Mouse (Mus musculus) midbrain, embryonic 10.5 days (tissue): Measurements from ENCODE around the gene Baz2b. TPM values are rescaled to one million over a fixed set of nuclear protein-coding genes. Genes with fewer than 3 reads are reported as not detected.
"Not testable (repeated sequence)": the region's sequence is repeated elsewhere in the genome, so short reads cannot be mapped to it uniquely, and the experiment has no call there.

Experiments
- DNase-seq: peaks from one replicate; pipeline ENCODE4 v3.0.0-alpha.2; 2017; ENCODE audit warnings: low spot score
- H3K27ac ChIP-seq: fragments of 300-500 bp; sonication (generic); replicated peaks from 2 replicates; pipeline ENCODE4 v1.5.1; 2016; ENCODE audit warnings: mild to moderate bottlenecking
- H3K27me3 ChIP-seq: fragments of 300-500 bp; sonication (generic); 2 replicates; pipeline ENCODE4 v1.6.1; 2016; ENCODE audit warnings: low read depth, mild to moderate bottlenecking; ENCODE audit not compliant: poor library complexity, severe bottlenecking
- H3K36me3 ChIP-seq: fragments of 300-500 bp; sonication (generic); 2 replicates; pipeline ENCODE4 v1.6.1; 2016; ENCODE audit warnings: mild to moderate bottlenecking, moderate library complexity
- H3K4me1 ChIP-seq: fragments of 300-500 bp; sonication (generic); 2 replicates; pipeline ENCODE4 v1.6.1; 2016
- H3K4me3 ChIP-seq: fragments of 300-500 bp; sonication (generic); 2 replicates; pipeline ENCODE4 v1.5.1; 2016; ENCODE audit warnings: mild to moderate bottlenecking, moderate library complexity
- H3K9me3 ChIP-seq: fragments of 300-500 bp; sonication (generic); replicated peaks from 2 replicates; pipeline ENCODE4 v1.6.1; 2016; ENCODE audit warnings: mild to moderate bottlenecking
- WGBS: fragments of 180-500 bp; shearing (Covaris S2); methylation state at CpG from one replicate; pipeline ENCODE4 v1.1.7; 2016; 5-methylcytosine and 5-hydroxymethylcytosine counted together
- polyA plus RNA-seq: library from polyadenylated mRNA; unstranded; fragments of >200 nt; fragmentation: Nextera tagmentation; extraction: Ambion mirVana; gene quantifications from 2 replicates; pipeline ENCODE4 v1.2.1, GENCODE M21; 2016

Gene Baz2b
- polyA plus RNA-seq, 1 experiment from 2014 or later, result 59.7 TPM

DNA sequence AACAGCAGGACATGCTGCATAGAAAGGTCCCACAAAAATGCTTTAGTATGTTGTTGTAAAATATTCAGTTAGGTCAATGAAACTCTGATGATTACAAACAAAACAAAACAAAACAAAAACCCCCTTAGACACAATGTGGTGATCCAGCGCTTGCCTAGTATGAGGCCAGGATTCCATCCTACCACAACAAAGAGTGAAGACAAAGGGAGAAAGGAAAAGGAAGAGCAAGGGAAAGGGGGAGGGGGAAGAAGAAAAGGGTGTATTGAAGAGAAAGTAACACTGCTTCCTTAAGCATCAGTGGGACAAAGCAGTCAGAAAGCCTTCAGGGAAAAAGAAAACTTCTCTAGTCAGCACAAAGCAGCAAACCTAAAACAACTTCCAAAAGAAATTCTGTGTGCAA lies 133.6 kb downstream of the Baz2b start:
- Histone ChIP-seq H3K9me3 (no peaks in the 10 kb centered on the region), H3K36me3 (peaks cover 27% of the 10 kb centered on the region), H3K4me3 (no peak overlapping the region), H3K27ac (peak overlapping the region; percentile 73), H3K27me3 (no peaks in the 10 kb centered on the region), H3K4me1 (peaks cover 34% of the 10 kb centered on the region)
- no peak for DNase-seq
- 13% methylated on average over 1 of the region's 1 CpGs for WGBS

GRCm38 (mm10) chr2:60073798-60074197 lies 135.8 kb downstream of the Baz2b start:
- H3K4me1 ChIP-seq, result peaks cover 30% of the 10 kb centered on the region
- not testable (repeated sequence) for H3K4me3 ChIP-seq, H3K27me3 ChIP-seq, H3K27ac ChIP-seq, DNase-seq, H3K9me3 ChIP-seq
- WGBS, result 91% methylated on average over 1 of the region's 1 CpGs
- peaks cover 29% of the 10 kb centered on the region for H3K36me3 ChIP-seq

GRCm38 (mm10) chr2:60071813-60072212 lies 137.8 kb downstream of the Baz2b start:
- no peak overlapping the region for H3K4me3 ChIP-seq
- H3K9me3 ChIP-seq, result no peaks in the 10 kb centered on the region
- no peaks in the 10 kb centered on the region for H3K27me3 ChIP-seq
- peaks cover 14% of the 10 kb centered on the region for H3K4me1 ChIP-seq
- WGBS, result 64% methylated on average over 8 of the region's 8 CpGs
- H3K27ac ChIP-seq, result no peak overlapping the region
- no peak for DNase-seq
- H3K36me3 ChIP-seq, result peaks cover 30% of the 10 kb centered on the region

DNA sequence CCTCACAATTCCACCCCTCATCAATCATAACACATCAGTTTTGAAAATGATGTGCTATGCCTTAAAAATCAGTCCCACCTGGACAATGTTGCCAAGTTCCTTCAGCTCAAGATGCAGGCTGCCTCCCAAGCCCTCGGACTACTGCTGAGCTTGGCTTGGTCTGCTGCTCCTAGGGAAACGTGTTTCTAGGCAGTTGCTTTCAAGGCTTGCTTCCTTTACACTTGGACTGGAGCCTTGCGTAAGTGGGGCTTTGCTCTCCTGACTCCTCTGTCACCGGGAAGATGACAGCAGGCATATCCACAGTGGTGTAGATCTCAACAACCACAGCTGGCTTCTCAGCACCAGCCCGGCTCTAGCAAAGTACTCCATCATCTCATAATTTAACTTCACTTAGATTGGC lies 138.7 kb downstream of the Baz2b start:
- WGBS, result 89% methylated on average over 5 of the region's 5 CpGs

DNA sequence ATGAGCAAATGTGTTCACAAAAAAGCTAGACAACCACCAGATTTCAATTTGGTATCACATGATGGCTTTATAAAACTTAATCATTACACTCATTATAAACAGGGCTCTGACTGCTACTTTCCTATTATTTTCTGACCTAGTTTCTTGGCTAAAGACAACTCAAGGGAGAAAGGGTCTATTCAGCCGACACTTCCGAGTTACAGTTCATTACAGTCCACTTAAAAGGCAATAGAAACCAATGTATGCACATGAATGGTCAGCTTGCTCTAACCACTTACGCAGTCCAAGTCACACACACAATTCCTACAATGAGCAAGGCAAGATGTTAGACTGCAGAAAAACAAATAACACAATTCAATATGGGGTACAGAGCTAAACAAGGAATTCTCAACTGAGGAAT lies 141.2 kb downstream of the Baz2b start:
- no peak for DNase-seq
- Histone ChIP-seq H3K9me3 (peaks cover 8% of the 10 kb centered on the region; the same call in 1 of the 2 replicates), H3K27ac (no peak overlapping the region), H3K4me3 (no peak overlapping the region), H3K4me1 (no peaks in the 10 kb centered on the region), H3K36me3 (peaks cover 46% of the 10 kb centered on the region), H3K27me3 (no peaks in the 10 kb centered on the region)
- 89% methylated on average over 3 of the region's 3 CpGs for WGBS

More for the DNA sequence above, 138.7 kb downstream of the Baz2b start:
- Histone ChIP-seq H3K9me3 (no peaks in the 10 kb centered on the region), H3K27ac (no peak overlapping the region), H3K4me1 (peaks cover 6% of the 10 kb centered on the region), H3K4me3 (no peak overlapping the region), H3K27me3 (no peaks in the 10 kb centered on the region), H3K36me3 (peaks cover 37% of the 10 kb centered on the region)
- DNase-seq, result no peak

- DNase-seq, result no peak
- H3K27ac ChIP-seq, result no peak overlapping the region
- peaks cover 8% of the 10 kb centered on the region; the same call in 1 of the 2 replicates for H3K9me3 ChIP-seq
- no peaks in the 10 kb centered on the region for H3K27me3 ChIP-seq
- H3K4me3 ChIP-seq, result no peak overlapping the region
- 93% methylated on average over 5 of the region's 5 CpGs for WGBS
- H3K36me3 ChIP-seq, result peaks cover 56% of the 10 kb centered on the region
- no peaks in the 10 kb centered on the region for H3K4me1 ChIP-seq
Measured at GRCm38 (mm10) chr2:60065415-60065814, 144.2 kb downstream of the Baz2b start.

DNA sequence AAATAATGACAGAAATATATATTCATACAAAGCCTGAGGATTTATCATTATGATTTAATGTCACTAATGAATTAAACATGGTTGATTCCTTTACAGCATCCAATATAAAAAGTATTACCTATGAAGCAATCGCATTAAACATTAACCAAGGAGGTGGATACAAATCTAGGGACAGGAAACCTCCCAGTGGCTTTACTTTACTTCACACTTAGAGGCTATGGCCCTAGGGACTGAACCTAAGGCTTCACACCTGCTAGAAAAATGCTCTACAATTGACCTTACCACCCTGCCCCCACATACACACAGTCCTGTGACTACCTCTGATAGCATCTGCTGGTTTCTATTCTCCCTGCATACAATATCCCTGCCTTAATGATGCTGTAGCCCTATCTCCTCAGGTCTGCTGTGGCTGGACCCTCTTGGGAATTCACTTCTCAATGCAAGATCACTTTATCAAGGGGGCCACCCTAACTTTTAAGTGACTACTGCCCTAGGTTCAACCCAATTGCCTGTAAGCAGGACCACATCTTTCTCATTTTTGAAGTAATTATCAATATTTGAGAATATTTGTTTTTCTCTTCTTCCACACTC lies 149.4 kb downstream of the Baz2b start:
- no peak overlapping the region for H3K27ac ChIP-seq
- H3K36me3 ChIP-seq, result peaks cover 44% of the 10 kb centered on the region
- DNase-seq, result no peak
- no peaks in the 10 kb centered on the region for H3K27me3 ChIP-seq
- H3K9me3 ChIP-seq, result peaks cover 8% of the 10 kb centered on the region; the same call in 1 of the 2 replicates
- no peak overlapping the region for H3K4me3 ChIP-seq
- WGBS, result 97% methylated on average over 1 of the region's 1 CpGs
- peaks cover 13% of the 10 kb centered on the region for H3K4me1 ChIP-seq

DNA sequence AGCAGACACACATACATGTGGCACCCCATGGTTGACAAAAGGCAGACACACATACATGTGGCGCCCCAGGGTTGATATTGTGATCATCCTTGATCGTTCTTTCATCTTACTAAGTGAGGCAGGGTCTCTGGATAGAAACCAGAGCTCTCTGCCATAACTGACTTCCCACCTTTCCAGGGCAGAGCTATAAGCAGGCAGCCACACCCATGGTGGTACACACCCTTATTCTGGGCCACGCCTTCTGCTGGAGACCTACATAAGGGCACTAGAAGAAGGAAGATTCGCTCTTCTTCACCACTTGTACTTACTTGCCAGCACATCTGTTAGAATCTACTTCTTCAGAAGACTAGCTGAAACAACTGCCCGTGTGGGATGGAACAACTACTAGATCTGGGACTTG lies 150.3 kb downstream of the Baz2b start:
- no peak overlapping the region for H3K27ac ChIP-seq
- peaks cover 34% of the 10 kb centered on the region for H3K36me3 ChIP-seq
- H3K4me3 ChIP-seq, result no peak overlapping the region
- peaks cover 23% of the 10 kb centered on the region for H3K4me1 ChIP-seq
- H3K9me3 ChIP-seq, result peaks cover under 1% of the 10 kb centered on the region; the same call in 1 of the 2 replicates
- no peak for DNase-seq
- 93% methylated on average over 5 of the region's 5 CpGs for WGBS
- no peaks in the 10 kb centered on the region for H3K27me3 ChIP-seq

DNA sequence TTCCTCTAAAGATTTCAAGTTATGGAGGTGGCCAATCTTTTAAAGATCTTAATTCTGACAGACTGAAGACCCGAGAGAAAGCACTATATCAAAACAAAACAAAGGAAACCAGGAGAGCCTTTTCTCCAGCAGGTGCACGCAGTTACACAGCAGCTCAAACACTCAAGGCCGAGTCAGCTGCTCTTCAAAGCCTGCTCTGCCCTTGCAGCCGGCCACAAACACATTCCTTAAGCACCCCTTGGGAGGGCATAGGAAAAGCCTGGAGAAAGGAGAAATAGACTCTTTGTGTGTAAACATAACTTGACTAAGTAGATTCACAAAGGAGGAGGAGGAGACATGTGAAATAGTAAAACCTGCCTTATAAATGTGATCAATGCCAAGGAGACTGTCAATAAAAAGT lies 153.6 kb downstream of the Baz2b start:
- WGBS, result 38% methylated on average over 4 of the region's 4 CpGs
- Histone ChIP-seq H3K4me1 (peaks cover 36% of the 10 kb centered on the region), H3K27me3 (no peaks in the 10 kb centered on the region), H3K4me3 (no peak overlapping the region), H3K27ac (no peak overlapping the region), H3K9me3 (no peaks in the 10 kb centered on the region), H3K36me3 (0 out of 2 replicates have a peak, but pooled peaks cover 7% of the 10 kb centered on the region)
- DNase-seq, result no peak

GRCm38 (mm10) chr2:60054808-60055535 lies 154.7 kb downstream of the Baz2b start:
- H3K4me1 ChIP-seq, result peaks cover 36% of the 10 kb centered on the region
- 0 out of 2 replicates have a peak overlapping the region, but pooled peaks have one; percentile 40 for H3K27ac ChIP-seq
- no peaks in the 10 kb centered on the region for H3K9me3 ChIP-seq
- 0 out of 2 replicates have a peak, but pooled peaks cover 3% of the 10 kb centered on the region for H3K36me3 ChIP-seq
- no peak for DNase-seq
- WGBS, result 86% methylated on average over 10 of the region's 10 CpGs
- H3K4me3 ChIP-seq, result no peak overlapping the region
- H3K27me3 ChIP-seq, result no peaks in the 10 kb centered on the region

GRCm38 (mm10) chr2:60053222-60054010 lies 156.2 kb downstream of the Baz2b start:
- no peak for DNase-seq
- Histone ChIP-seq H3K9me3 (no peaks in the 10 kb centered on the region), H3K27ac (0 out of 2 replicates have a peak overlapping the region, but pooled peaks have one; percentile 38), H3K27me3 (no peaks in the 10 kb centered on the region), H3K36me3 (0 out of 2 replicates have a peak, but pooled peaks cover 2% of the 10 kb centered on the region), H3K4me1 (peaks cover 36% of the 10 kb centered on the region), H3K4me3 (no peak overlapping the region)
- WGBS, result 90% methylated on average over 11 of the region's 11 CpGs

GRCm38 (mm10) chr2:60050667-60051460 lies 158.8 kb downstream of the Baz2b start:
- Histone ChIP-seq H3K4me1 (peaks cover 29% of the 10 kb centered on the region), H3K27me3 (no peaks in the 10 kb centered on the region), H3K9me3 (no peaks in the 10 kb centered on the region), H3K36me3 (0 out of 2 replicates have a peak, but pooled peaks cover 2% of the 10 kb centered on the region), H3K27ac (no peak overlapping the region), H3K4me3 (no peak overlapping the region)
- WGBS, result 79% methylated on average over 9 of the region's 9 CpGs
- DNase-seq, result no peak
